Mouse (Mus musculus) granulocyte monocyte progenitor cell, adult 5-6 weeks (primary cell): ENCODE results near the gene Proser3. TPM values are rescaled to one million over a fixed set of nuclear protein-coding genes. Genes with fewer than 3 reads are reported as not detected.
A peak's percentile ranks its signal among the peaks of the same experiment; 100 is the strongest.
"Not testable (repeated sequence)": the region's sequence is repeated elsewhere in the genome, so short reads cannot be mapped to it uniquely, and the experiment has no call there.

Source experiments
- ATAC-seq: replicated peaks from 2 replicates; pipeline ENCODE4 v1.8.0; 2016; ENCODE audit warnings: mild to moderate bottlenecking, moderate TSS enrichment, inconsistent platforms; ENCODE audit not compliant: poor library complexity, severe bottlenecking
- total RNA-seq, 2 experiments: library from RNA; stranded (forward) in 1 of 2; stranded (reverse) in 1 of 2; fragments of 200-712, 200-1000 nt in 1 of 2; fragments of >200 nt in 1 of 2; fragmentation: Nextera tagmentation in 1 of 2; gene quantifications; 2 replicates each; pipeline ENCODE4 v1.2.3; 2014 to 2017

Gene Proser3
- total RNA-seq, 2 experiments from 2014 or later, result 2.8 to 7.3 TPM

DNA sequence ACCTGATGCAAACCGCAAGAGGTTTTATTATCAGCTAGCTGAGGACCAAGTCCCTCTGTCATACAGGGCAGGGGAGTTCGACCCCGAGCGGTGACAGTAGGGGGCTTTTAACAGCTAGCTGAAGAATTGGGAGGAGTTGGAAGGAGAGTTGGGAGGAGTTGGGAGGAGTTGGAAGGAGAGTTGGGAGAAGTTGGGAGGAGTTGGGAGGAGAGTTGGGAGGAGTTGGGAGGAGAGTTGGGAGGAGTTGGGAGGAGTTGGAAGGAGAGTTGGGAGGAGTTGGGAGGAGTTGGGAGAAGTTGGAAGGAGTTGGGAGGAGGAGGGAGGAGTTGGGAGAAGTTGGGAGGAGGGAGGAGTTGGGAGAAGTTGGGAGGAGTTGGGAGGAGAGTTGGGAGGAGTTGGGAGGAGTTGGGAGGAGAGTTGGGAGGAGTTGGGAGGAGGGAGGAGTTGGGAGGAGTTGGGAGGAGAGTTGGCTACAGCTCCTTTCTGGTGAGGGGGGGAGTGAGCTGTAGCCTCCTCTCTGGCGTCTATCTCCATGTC lies 56.5 kb downstream of the Proser3 start:
- not testable (repeated sequence) for ATAC-seq

DNA sequence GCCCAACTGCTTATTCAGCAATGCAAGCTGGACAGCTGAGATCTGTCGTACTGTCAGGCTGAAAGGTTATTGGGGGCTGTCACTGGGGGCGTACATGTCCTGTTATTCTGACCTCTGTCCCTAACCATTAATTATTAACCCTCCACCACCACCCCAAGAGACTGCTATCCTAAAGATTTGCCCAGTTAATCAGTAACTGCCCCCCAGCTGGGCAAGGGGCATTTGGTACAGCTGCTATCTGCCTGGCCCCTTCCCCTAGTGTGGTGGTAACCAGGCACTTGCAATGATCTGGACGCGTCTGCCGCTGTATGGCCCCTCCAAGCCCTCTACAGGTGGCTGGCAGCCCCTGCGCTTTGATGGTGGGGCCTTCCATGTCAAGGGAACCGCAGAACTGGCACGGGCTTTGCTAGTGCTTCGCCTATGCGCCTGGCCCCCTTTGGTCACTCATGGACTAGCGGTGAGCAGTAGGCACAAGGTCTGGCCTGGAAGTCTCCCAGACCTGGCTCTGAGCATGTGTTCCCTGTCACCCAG lies 58.6 kb downstream of the Proser3 start, which contains the start of gene Prodh2:
TSS of gene Prodh2 (plus strand) at position 222 of the 531 bp plus-strand sequence.
- no peak for ATAC-seq

DNA sequence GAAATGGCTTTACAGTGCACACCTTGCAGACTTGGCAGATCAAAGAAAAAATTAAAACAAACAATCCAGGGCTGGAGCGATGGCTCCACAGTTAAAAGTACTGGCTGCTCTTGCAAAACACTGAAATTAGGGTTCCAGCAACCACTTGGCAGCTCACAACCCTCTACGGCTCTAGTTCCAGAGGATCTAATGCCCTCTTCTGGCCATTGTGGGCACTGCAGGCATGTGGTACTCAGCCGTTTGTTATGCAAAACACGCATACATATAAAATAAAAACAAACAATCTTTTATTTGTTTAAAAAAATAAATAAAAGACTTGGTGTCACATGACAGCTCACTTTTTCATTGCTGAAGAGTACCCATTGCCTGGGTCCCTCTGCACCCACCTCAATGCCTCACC lies 59.3 kb downstream of the Proser3 start:
- peak; percentile 75 for ATAC-seq

DNA sequence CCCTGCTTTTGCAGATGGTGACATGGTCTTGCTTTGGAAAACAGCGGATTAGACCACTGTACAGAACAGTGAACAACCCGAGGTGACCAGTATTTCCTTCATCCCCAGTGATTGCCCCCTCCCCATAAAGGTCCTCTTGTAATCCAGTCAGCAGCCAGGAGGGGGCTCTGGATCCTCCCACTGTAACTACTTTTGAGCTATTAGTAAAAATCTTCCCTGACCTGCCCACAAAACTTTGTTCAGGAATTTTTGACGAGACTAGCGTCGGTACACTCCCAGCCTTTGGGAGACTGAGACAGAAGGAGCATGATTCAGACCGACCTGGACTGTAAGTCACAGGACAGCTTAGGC lies 61.2 kb downstream of the Proser3 start:
- ATAC-seq, result no peak

DNA sequence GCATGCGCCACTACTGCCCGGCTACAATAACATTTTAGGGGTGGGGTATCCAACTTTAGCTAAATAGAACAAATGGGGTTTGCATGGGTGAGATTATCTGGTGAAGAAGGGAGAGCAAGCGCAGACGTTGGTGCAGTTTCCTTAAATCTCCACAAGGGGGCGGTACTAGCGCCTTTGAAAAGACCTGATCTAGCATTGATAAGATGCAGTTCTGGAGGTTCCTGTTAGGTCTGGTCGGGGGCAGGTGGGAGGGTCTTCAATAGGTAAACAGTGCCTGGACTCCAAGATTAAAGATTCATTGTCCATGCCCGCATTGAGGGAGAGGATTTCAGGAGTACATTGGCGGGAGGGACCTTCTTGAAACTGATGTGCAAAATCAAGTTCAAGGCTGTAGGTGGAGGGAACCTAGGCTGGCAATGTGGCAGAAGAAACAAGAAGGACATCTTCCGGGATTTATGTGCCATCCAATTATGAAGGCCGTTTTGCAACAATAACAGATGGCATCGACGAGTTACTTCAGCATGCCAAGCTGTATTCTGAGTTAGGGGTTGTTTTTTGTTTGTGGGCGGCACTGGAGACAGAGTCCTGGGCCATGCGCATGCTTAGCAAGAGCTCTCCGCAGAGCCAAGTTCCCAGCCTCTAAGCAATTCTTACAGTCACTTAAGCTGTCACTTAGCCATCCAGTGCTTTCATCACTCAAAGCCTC lies 61.7 kb downstream of the Proser3 start:
- ATAC-seq, result no peak; the same call in 1 of the 2 replicates

Other genes with a start within 250 kb of the Proser3 start
Only the 30 nearest of the 34 such genes appear.
- 10.5 and 11.8 TPM in 2 replicates for gene Sdhaf1, start 228.4 kb downstream of the Proser3 start, total RNA-seq (2014; fragmentation: Nextera tagmentation)
- gene Sdhaf1, start 228.4 kb downstream of the Proser3 start, total RNA-seq (2017), result 7.8 and 12.9 TPM in 2 replicates
- not detected in 2 replicates for gene Lrfn3, start 189.5 kb downstream of the Proser3 start, total RNA-seq (2014; fragmentation: Nextera tagmentation)
- gene Lrfn3, start 189.5 kb downstream of the Proser3 start, total RNA-seq (2017), result not detected in 2 replicates
- gene Tyrobp, start 138.5 kb downstream of the Proser3 start, total RNA-seq (2014; fragmentation: Nextera tagmentation), result 665 and 703 TPM in 2 replicates
- gene Tyrobp, start 138.5 kb downstream of the Proser3 start, total RNA-seq (2017), result 270 and 287 TPM in 2 replicates
- 64.6 and 70.7 TPM in 2 replicates for gene Hcst, start 132.4 kb downstream of the Proser3 start, total RNA-seq (2014; fragmentation: Nextera tagmentation)
- 9.0 and 31.6 TPM in 2 replicates for gene Hcst, start 132.4 kb downstream of the Proser3 start, total RNA-seq (2017)
- gene Nfkbid, start 130.6 kb downstream of the Proser3 start, total RNA-seq (2014; fragmentation: Nextera tagmentation), result 16.0 and 16.3 TPM in 2 replicates
- gene Nfkbid, start 130.6 kb downstream of the Proser3 start, total RNA-seq (2017), result 6.8 and 15.1 TPM in 2 replicates
- not detected in 2 replicates for gene Aplp1, start 106.8 kb downstream of the Proser3 start, total RNA-seq (2014; fragmentation: Nextera tagmentation)
- not detected in 2 replicates for gene Aplp1, start 106.8 kb downstream of the Proser3 start, total RNA-seq (2017)
- gene Kirrel2, start 94.6 kb downstream of the Proser3 start, total RNA-seq (2014; fragmentation: Nextera tagmentation), result not detected in 2 replicates
- not detected in 2 replicates for gene Kirrel2, start 94.6 kb downstream of the Proser3 start, total RNA-seq (2017)
- gene Nphs1, start 94.0 kb downstream of the Proser3 start, total RNA-seq (2014; fragmentation: Nextera tagmentation), result not detected in 2 replicates
- gene Nphs1, start 94.0 kb downstream of the Proser3 start, total RNA-seq (2017), result 0.56 and 0.57 TPM in 2 replicates
- 2.2 TPM in 1 of 2 replicates, not detected in the other for gene Prodh2, start 58.7 kb downstream of the Proser3 start, total RNA-seq (2014; fragmentation: Nextera tagmentation)
- gene Prodh2, start 58.7 kb downstream of the Proser3 start, total RNA-seq (2017), result not detected in 2 replicates
- gene Arhgap33, start 17.2 kb downstream of the Proser3 start, total RNA-seq (2014; fragmentation: Nextera tagmentation), result 7.0 and 8.6 TPM in 2 replicates
- 3.7 and 3.8 TPM in 2 replicates for gene Arhgap33, start 17.2 kb downstream of the Proser3 start, total RNA-seq (2017)
- gene Hspb6, start 121 bp downstream of the Proser3 start, total RNA-seq (2014; fragmentation: Nextera tagmentation), result 3.8 and 14.9 TPM in 2 replicates
- gene Hspb6, start 121 bp downstream of the Proser3 start, total RNA-seq (2017), result 3.6 and 3.9 TPM in 2 replicates
- 45.4 and 96.9 TPM in 2 replicates for gene Lin37, start 7.5 kb upstream of the Proser3 start, total RNA-seq (2014; fragmentation: Nextera tagmentation)
- gene Lin37, start 7.5 kb upstream of the Proser3 start, total RNA-seq (2017), result 23.5 and 25.3 TPM in 2 replicates
- 26.3 and 38.5 TPM in 2 replicates for gene U2af1l4, start 11.0 kb upstream of the Proser3 start, total RNA-seq (2014; fragmentation: Nextera tagmentation)
- 58.6 and 87.2 TPM in 2 replicates for gene U2af1l4, start 11.0 kb upstream of the Proser3 start, total RNA-seq (2017)
- gene Gm49396, start 11.0 kb upstream of the Proser3 start, total RNA-seq (2014; fragmentation: Nextera tagmentation), result 5.2 and 12.5 TPM in 2 replicates
- gene Gm49396, start 11.0 kb upstream of the Proser3 start, total RNA-seq (2017), result 5.1 and 6.3 TPM in 2 replicates
- 218 and 221 TPM in 2 replicates for gene Psenen, start 11.3 kb upstream of the Proser3 start, total RNA-seq (2014; fragmentation: Nextera tagmentation)
- gene Psenen, start 11.3 kb upstream of the Proser3 start, total RNA-seq (2017), result 156 and 184 TPM in 2 replicates
- 4.9 and 10.6 TPM in 2 replicates for gene Igflr1, start 13.1 kb upstream of the Proser3 start, total RNA-seq (2014; fragmentation: Nextera tagmentation)
- gene Igflr1, start 13.1 kb upstream of the Proser3 start, total RNA-seq (2017), result 0.34 TPM in 1 of 2 replicates, not detected in the other
- gene Kmt2b, start 36.4 kb upstream of the Proser3 start, total RNA-seq (2014; fragmentation: Nextera tagmentation), result 48.1 and 64.3 TPM in 2 replicates
- gene Kmt2b, start 36.4 kb upstream of the Proser3 start, total RNA-seq (2017), result 5.9 and 9.5 TPM in 2 replicates
- gene Zbtb32, start 46.6 kb upstream of the Proser3 start, total RNA-seq (2014; fragmentation: Nextera tagmentation), result not detected in 2 replicates
- gene Zbtb32, start 46.6 kb upstream of the Proser3 start, total RNA-seq (2017), result not detected in 2 replicates
- gene Upk1a, start 60.5 kb upstream of the Proser3 start, total RNA-seq (2014; fragmentation: Nextera tagmentation), result 3.4 TPM in 1 of 2 replicates, not detected in the other
- not detected in 2 replicates for gene Upk1a, start 60.5 kb upstream of the Proser3 start, total RNA-seq (2017)
- 436 and 560 TPM in 2 replicates for gene Cox6b1, start 73.9 kb upstream of the Proser3 start, total RNA-seq (2014; fragmentation: Nextera tagmentation)
- 470 and 484 TPM in 2 replicates for gene Cox6b1, start 73.9 kb upstream of the Proser3 start, total RNA-seq (2017)
- gene Etv2, start 83.6 kb upstream of the Proser3 start, total RNA-seq (2014; fragmentation: Nextera tagmentation), result not detected in 2 replicates
- not detected in 2 replicates for gene Etv2, start 83.6 kb upstream of the Proser3 start, total RNA-seq (2017)
- gene Rbm42, start 98.0 kb upstream of the Proser3 start, total RNA-seq (2014; fragmentation: Nextera tagmentation), result 45.7 and 57.1 TPM in 2 replicates
- 38.3 and 48.0 TPM in 2 replicates for gene Rbm42, start 98.0 kb upstream of the Proser3 start, total RNA-seq (2017)
- gene Haus5, start 112.7 kb upstream of the Proser3 start, total RNA-seq (2014; fragmentation: Nextera tagmentation), result 39.1 and 43.7 TPM in 2 replicates
- 18.4 and 33.2 TPM in 2 replicates for gene Haus5, start 112.7 kb upstream of the Proser3 start, total RNA-seq (2017)
- gene Pmis2, start 119.3 kb upstream of the Proser3 start, total RNA-seq (2014; fragmentation: Nextera tagmentation), result not detected in 2 replicates
- not detected in 2 replicates for gene Pmis2, start 119.3 kb upstream of the Proser3 start, total RNA-seq (2017)
- not detected in 2 replicates for gene 2200002J24Rik, start 146.6 kb upstream of the Proser3 start, total RNA-seq (2014; fragmentation: Nextera tagmentation)
- not detected in 2 replicates for gene 2200002J24Rik, start 146.6 kb upstream of the Proser3 start, total RNA-seq (2017)
- 1.5 TPM in 1 of 2 replicates, not detected in the other for gene Atp4a, start 159.9 kb upstream of the Proser3 start, total RNA-seq (2014; fragmentation: Nextera tagmentation)
- 0.22 and 3.5 TPM in 2 replicates for gene Atp4a, start 159.9 kb upstream of the Proser3 start, total RNA-seq (2017)
- 160 and 219 TPM in 2 replicates for gene Tmem147, start 177.2 kb upstream of the Proser3 start, total RNA-seq (2014; fragmentation: Nextera tagmentation)
- gene Tmem147, start 177.2 kb upstream of the Proser3 start, total RNA-seq (2017), result 71.5 and 106 TPM in 2 replicates
- gene Gapdhs, start 191.4 kb upstream of the Proser3 start, total RNA-seq (2014; fragmentation: Nextera tagmentation), result not detected in 2 replicates
- not detected in 2 replicates for gene Gapdhs, start 191.4 kb upstream of the Proser3 start, total RNA-seq (2017)
- 2.4 and 3.7 TPM in 2 replicates for gene Sbsn, start 199.2 kb upstream of the Proser3 start, total RNA-seq (2014; fragmentation: Nextera tagmentation)
- 1.2 TPM in 1 of 2 replicates, not detected in the other for gene Sbsn, start 199.2 kb upstream of the Proser3 start, total RNA-seq (2017)
- gene Dmkn, start 211.5 kb upstream of the Proser3 start, total RNA-seq (2014; fragmentation: Nextera tagmentation), result 68.4 and 69.3 TPM in 2 replicates
- 81.3 and 133 TPM in 2 replicates for gene Dmkn, start 211.5 kb upstream of the Proser3 start, total RNA-seq (2017)